Mouse (Mus musculus) kidney, embryonic 14.5 days (tissue): Measurements from ENCODE around the gene Gja5. TPM values are rescaled to one million over a fixed set of nuclear protein-coding genes. Genes with fewer than 3 reads are reported as not detected.

Source experiments
- ATAC-seq: fragments of 200-750 bp; cut with Nextera tagmentation; 2 replicates; pipeline ENCODE4 v1.8.0; 2017; ENCODE audit warnings: moderate number of reproducible peaks, mild to moderate bottlenecking, moderate TSS enrichment, moderate library complexity; ENCODE audit not compliant: low FRiP score, low TSS enrichment
- H3K27ac ChIP-seq: fragments of 300-500 bp; sonication (generic); 2 replicates; pipeline ENCODE4 v1.5.1; 2014; ENCODE audit warnings: low read depth, mild to moderate bottlenecking, low read length, moderate library complexity, mixed read lengths
- H3K27me3 ChIP-seq: fragments of 300-500 bp; sonication (generic); 2 replicates; pipeline ENCODE4 v1.6.1; 2014; ENCODE audit warnings: mild to moderate bottlenecking, low read length; ENCODE audit not compliant: control insufficient read depth, insufficient read depth
- H3K36me3 ChIP-seq: fragments of 300-500 bp; sonication (generic); 2 replicates; pipeline ENCODE4 v1.6.1; 2014; ENCODE audit warnings: low read length, mixed read lengths; ENCODE audit not compliant: control insufficient read depth, insufficient read depth
- H3K4me1 ChIP-seq: fragments of 300-500 bp; sonication (generic); 2 replicates; pipeline ENCODE4 v1.6.1; 2014; ENCODE audit warnings: low read length, mixed read lengths; ENCODE audit not compliant: control insufficient read depth, insufficient read depth
- H3K4me2 ChIP-seq: fragments of 300-500 bp; sonication (generic); replicated peaks from 2 replicates; pipeline ENCODE4 v1.6.1; 2014; ENCODE audit warnings: low read depth, mild to moderate bottlenecking, low read length
- H3K4me3 ChIP-seq: fragments of 300-500 bp; sonication (generic); 2 replicates; pipeline ENCODE4 v1.5.1; 2014; ENCODE audit warnings: mild to moderate bottlenecking, low read length
- H3K9ac ChIP-seq: fragments of 300-500 bp; sonication (generic); 2 replicates; pipeline ENCODE4 v1.6.1; 2014; ENCODE audit warnings: low read depth, mild to moderate bottlenecking, low read length, moderate library complexity
- H3K9me3 ChIP-seq: fragments of 300-500 bp; sonication (generic); 2 replicates; pipeline ENCODE4 v1.6.1; 2016; ENCODE audit warnings: low read length; ENCODE audit not compliant: control insufficient read depth
- WGBS: fragments of 180-500 bp; shearing (Covaris S2); extraction: QIAGEN DNeasy Blood & Tissue Kit; methylation state at CpG from one replicate; pipeline ENCODE4 v1.1.7; 2014; 5-methylcytosine and 5-hydroxymethylcytosine counted together
- polyA plus RNA-seq: library from polyadenylated mRNA; unstranded; fragments of >200 nt; fragmentation: Nextera tagmentation; extraction: Ambion mirVana; gene quantifications from 2 replicates; pipeline ENCODE4 v1.2.1, GENCODE M21; 2014

Gene Gja5
- polyA plus RNA-seq = 5.6 TPM in 2 replicates

DNA sequence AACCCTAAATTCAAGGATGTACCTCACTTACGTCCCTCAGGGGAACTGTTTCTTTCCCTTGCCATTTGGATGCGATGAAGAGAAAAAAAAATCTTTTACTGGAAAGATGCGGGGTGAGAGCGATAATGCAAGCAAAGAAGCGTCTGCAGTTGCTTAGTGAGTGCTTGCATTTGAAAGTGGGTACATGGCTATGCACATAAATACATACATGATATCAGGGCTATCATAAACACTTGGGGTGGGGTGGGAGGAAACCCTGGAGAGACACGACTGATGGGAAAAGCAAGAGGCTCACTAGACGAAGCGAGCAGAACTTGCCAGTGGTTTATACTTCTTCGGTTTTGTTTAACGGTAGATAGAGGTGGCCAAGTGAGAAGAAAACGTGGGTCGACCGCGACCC is at the start of gene Gja5:
TSS of gene Gja5 (plus strand) at position 301 of the 400 bp plus-strand sequence.
- H3K4me3 ChIP-seq = peak within 1 kb of the TSS; percentile 99
- H3K27me3 ChIP-seq = no peaks in the 10 kb centered on the region
- H3K27ac ChIP-seq = no peak within 1 kb of the TSS
- H3K4me2 ChIP-seq = peak within 1 kb of the TSS; percentile 90
- H3K9me3 ChIP-seq = no peaks in the 10 kb centered on the region
- no peaks in the 10 kb centered on the region for H3K36me3 ChIP-seq
- no peak for ATAC-seq
- peak within 1 kb of the TSS; percentile 83 for H3K9ac ChIP-seq
- no peaks in the 10 kb centered on the region; the same call in 1 of the 2 replicates for H3K4me1 ChIP-seq
- 17% methylated on average over 14 of the region's 14 CpGs for WGBS

DNA sequence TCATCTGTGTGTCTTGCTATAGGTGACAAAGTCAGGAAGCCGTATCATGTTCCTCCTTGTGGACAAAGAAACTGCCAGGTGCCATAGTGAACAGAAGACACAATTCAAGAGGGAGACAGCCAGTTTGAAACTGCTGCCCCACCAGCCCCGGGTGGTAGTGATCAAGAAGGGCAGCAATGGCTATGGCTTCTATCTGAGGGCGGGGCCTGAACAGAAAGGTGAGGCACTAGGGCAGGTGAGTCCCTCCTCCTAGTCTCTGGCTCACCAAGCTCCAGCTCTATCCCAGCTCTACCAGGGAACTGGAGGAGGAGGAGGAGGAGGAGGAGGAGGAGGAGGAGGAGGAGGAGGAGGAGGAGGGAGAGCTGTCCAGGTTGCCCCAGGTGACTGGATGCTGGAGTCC is 48.7 kb upstream of the Gja5 start:
- Histone ChIP-seq H3K4me1 (no peaks in the 10 kb centered on the region), H3K9me3 (no peaks in the 10 kb centered on the region), H3K4me2 (no peak overlapping the region), H3K9ac (no peak overlapping the region), H3K27me3 (no peaks in the 10 kb centered on the region), H3K27ac (no peak overlapping the region), H3K36me3 (no peaks in the 10 kb centered on the region), H3K4me3 (no peak overlapping the region)
- 73% methylated on average over 3 of the region's 3 CpGs for WGBS
- no peak for ATAC-seq

DNA sequence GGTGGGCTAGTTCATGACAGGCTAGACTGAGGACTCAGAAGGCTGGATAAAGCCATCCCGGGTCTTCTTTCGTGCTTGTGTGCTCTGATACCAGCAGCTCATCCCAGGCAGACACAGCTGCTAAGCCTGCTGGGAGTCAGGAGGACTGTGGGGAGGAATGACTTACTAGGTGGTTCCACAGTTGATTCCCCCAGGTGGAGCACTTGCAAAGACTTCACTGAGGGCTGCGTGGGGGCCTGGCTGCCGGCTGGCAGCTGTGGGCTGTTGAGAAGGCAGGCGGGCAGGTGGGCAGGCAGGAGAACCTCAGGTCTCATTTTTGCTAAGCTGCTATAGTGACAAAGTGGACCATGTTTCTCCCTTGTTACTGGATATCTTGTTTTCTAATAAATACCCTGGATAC is 44.0 kb upstream of the Gja5 start:
- no peak for ATAC-seq
- whole genome bisulfite sequencing = 98% methylated on average over 5 of the region's 5 CpGs
- H3K9ac ChIP-seq = no peak overlapping the region
- no peaks in the 10 kb centered on the region for H3K36me3 ChIP-seq
- no peaks in the 10 kb centered on the region for H3K9me3 ChIP-seq
- H3K4me3 ChIP-seq = no peak overlapping the region
- no peak overlapping the region for H3K27ac ChIP-seq
- H3K4me2 ChIP-seq = no peak overlapping the region
- H3K27me3 ChIP-seq = no peaks in the 10 kb centered on the region
- H3K4me1 ChIP-seq = no peaks in the 10 kb centered on the region

DNA sequence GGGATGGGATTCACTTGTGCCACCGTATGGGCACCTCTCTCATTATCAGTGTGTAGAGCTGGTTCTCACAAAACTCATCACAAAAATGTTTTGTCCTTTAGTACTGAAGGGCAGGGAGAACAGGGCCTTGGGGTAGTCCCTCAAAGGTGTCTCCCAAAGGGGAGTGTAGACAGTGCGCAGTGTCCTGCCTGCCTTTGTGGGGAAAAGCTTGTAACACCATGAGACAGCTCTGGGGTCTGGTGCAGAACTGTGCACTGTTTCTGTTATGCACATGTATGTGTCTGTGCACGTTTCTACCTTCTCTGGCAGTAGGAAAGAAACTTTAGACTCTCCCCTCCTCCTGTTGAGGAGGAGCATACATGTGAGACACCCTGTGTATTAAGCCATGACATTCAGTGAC is 36.6 kb upstream of the Gja5 start:
- Histone ChIP-seq H3K4me3 (no peak overlapping the region), H3K4me2 (no peak overlapping the region), H3K4me1 (no peaks in the 10 kb centered on the region), H3K27ac (no peak overlapping the region), H3K9me3 (no peaks in the 10 kb centered on the region), H3K36me3 (peaks cover 49% of the 10 kb centered on the region), H3K27me3 (no peaks in the 10 kb centered on the region), H3K9ac (no peak overlapping the region)
- ATAC-seq = no peak
- WGBS = 95% methylated on average over 3 of the region's 3 CpGs

DNA sequence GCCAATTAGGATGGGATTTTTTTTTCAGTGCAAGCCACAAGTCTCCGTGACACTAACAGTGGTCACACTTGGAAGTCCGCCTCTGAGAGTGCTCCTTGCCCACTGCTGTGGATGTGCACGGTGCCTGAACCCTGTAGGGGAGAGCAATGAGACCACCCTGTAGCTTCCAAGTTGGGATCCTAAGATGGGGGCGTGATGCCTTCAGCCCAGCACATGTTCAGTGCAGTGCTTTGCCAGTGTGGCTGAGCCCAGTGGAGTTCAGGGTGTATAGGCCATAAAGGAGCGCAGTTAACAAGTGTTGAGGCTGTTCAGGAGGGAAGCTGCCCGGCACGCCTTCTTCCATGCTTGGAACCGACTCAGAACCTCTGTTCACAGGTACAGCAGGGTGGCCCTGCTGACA is 35.9 kb upstream of the Gja5 start:
- Histone ChIP-seq H3K36me3 (peaks cover 55% of the 10 kb centered on the region), H3K4me3 (no peak overlapping the region), H3K27me3 (no peaks in the 10 kb centered on the region), H3K4me1 (no peaks in the 10 kb centered on the region), H3K4me2 (no peak overlapping the region), H3K9me3 (no peaks in the 10 kb centered on the region), H3K9ac (no peak overlapping the region), H3K27ac (no peak overlapping the region)
- 94% methylated on average over 8 of the region's 8 CpGs for WGBS
- no peak for ATAC-seq

DNA sequence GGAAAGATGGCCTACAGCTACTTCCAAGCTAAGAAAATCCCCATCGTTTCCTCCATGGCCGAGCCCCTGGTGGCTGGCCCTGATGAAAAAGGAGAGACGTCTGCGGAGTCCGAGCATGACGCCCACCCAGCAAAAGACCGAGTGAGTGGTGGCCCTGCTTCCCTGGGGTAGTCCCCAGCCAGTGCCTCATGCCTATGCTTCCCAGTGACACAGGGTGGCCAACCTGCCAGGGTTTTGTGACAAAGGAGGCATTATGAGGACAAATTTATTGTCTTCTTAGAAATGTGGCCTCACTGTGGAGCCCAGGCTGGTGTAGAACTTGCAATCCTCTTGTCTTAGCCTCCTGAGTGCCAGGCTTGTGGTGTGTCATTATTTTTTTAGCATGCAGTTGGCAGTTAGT is 35.4 kb upstream of the Gja5 start:
- Histone ChIP-seq H3K36me3 (peaks cover 59% of the 10 kb centered on the region), H3K4me1 (no peaks in the 10 kb centered on the region), H3K4me3 (no peak overlapping the region), H3K27me3 (no peaks in the 10 kb centered on the region), H3K9me3 (no peaks in the 10 kb centered on the region), H3K4me2 (no peak overlapping the region), H3K9ac (no peak overlapping the region), H3K27ac (no peak overlapping the region)
- 95% methylated on average over 7 of the region's 7 CpGs for WGBS
- ATAC-seq = no peak

DNA sequence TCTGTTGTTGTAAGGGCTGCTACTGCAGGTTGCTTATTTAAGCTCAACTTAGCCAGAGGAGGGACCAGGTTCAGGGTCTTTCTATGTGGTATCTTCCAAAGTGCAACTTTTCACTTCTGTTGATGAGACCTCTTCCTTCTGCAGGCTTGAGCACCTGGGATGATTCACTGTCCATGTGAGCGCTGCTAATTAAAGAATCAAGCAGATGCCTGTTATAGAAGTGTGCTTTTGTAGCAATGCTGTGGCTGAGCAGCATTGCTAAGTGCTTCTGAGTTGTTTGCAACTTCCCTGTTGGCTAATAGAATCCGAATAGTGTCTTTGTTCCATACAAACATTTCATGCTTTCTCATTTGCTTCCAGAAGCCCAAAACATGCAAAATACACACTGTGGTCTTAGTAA is 34.2 kb upstream of the Gja5 start:
- H3K4me1 ChIP-seq = no peaks in the 10 kb centered on the region
- H3K9ac ChIP-seq = no peak overlapping the region
- H3K9me3 ChIP-seq = no peaks in the 10 kb centered on the region
- WGBS = 93% methylated on average over 2 of the region's 2 CpGs
- ATAC-seq = no peak
- no peaks in the 10 kb centered on the region for H3K27me3 ChIP-seq
- no peak overlapping the region for H3K4me3 ChIP-seq
- H3K4me2 ChIP-seq = no peak overlapping the region
- H3K36me3 ChIP-seq = peaks cover 66% of the 10 kb centered on the region
- no peak overlapping the region for H3K27ac ChIP-seq

DNA sequence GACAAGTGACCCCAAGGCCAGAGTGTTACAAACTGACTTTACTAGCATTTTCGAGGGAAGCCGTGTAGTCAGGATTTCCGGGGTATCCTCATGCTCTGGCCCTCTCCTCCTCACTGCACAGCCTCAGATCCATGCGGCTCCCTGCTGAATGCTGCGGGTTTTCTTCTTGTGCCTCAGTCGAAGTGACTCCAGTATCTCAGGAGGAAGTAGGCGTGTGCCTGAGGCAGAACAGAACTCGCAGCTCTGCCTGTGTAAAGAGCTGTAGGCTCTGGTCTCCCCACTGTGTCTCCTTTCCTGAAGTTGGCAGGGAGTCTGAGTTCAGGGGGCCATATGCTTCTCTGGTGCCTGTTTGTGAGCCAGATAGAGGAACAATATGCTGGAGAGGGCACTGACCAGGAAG is 33.4 kb upstream of the Gja5 start:
- Histone ChIP-seq H3K4me3 (no peak overlapping the region), H3K27me3 (no peaks in the 10 kb centered on the region), H3K9ac (no peak overlapping the region), H3K36me3 (peaks cover 68% of the 10 kb centered on the region), H3K27ac (no peak overlapping the region), H3K4me1 (no peaks in the 10 kb centered on the region), H3K4me2 (no peak overlapping the region), H3K9me3 (no peaks in the 10 kb centered on the region)
- 89% methylated on average over 8 of the region's 8 CpGs for WGBS
- no peak for ATAC-seq

DNA sequence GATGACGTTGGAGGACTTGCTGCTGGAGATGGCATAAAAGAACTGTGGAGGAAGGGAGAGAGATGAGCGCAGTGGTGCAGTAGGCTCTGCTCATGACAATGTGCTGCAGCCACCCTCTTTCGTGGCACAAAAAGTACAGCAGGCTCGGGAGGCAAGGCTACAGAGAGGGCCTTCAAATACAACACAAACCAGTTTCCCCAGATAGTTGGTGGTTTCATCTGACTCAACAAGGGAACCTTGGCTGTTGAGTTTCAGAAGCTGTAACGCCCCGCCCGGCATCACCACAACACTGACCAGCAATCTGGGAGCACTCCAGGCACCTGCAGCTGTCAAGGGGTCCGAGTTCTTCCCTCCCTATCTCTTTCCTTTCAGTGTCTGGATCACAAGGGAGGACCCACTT is 32.0 kb upstream of the Gja5 start:
- no peaks in the 10 kb centered on the region for H3K9me3 ChIP-seq
- no peaks in the 10 kb centered on the region for H3K4me1 ChIP-seq
- no peak overlapping the region for H3K27ac ChIP-seq
- no peaks in the 10 kb centered on the region for H3K27me3 ChIP-seq
- peaks cover 68% of the 10 kb centered on the region for H3K36me3 ChIP-seq
- no peak for ATAC-seq
- no peak overlapping the region for H3K9ac ChIP-seq
- no peak overlapping the region for H3K4me3 ChIP-seq
- WGBS = 96% methylated on average over 8 of the region's 8 CpGs
- no peak overlapping the region for H3K4me2 ChIP-seq
